Mouse (Mus musculus) MN1 (cell line): Measurements from ENCODE around the gene Kazn.

ENCODE experiments used
- DNase-seq: peaks from one replicate; pipeline ENCODE4 v3.0.0-alpha.2; 2016; ENCODE audit warnings: low spot score

The Kazn gene

DNA sequence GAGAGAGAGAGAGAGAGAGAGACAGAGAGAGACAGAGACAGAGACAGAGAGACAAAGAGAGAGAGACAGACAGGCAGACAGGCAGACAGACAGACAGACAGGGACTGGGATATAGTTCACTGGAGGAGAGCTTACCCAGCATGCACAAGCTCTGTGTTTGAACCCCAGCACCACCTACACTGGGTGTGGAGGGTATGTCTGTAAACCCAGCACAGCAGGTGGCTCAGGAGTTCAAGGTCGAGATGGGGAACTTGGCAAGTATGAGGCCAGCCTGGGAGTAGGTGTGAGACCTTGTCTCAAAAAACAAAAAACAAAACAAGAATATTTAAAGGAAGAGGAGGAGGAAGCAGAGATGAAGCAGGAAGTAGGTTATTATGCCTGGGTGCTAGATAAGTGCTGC is 162.3 kb downstream of the Kazn start:
- no peak for DNase-seq

DNA sequence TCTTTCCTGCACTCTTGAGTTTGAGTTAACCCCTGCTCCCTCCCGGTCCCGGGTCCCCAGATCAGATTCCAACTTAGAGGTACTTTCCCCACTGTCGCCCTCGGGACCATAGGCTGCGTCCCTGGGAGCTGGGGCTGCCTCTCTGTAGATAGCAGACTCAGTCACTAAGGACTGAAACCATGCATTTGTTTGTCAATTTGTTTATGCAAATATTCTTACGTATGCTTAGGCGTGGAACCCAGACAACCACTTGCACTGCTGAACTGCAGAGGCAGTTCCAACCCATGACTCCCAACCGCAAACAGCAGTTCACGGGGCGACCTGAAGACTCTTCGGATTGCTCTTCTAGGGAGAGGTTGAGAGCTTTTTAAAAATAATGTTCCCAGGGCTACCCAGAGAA is 163.3 kb downstream of the Kazn start:
- DNase-seq = no peak

DNA sequence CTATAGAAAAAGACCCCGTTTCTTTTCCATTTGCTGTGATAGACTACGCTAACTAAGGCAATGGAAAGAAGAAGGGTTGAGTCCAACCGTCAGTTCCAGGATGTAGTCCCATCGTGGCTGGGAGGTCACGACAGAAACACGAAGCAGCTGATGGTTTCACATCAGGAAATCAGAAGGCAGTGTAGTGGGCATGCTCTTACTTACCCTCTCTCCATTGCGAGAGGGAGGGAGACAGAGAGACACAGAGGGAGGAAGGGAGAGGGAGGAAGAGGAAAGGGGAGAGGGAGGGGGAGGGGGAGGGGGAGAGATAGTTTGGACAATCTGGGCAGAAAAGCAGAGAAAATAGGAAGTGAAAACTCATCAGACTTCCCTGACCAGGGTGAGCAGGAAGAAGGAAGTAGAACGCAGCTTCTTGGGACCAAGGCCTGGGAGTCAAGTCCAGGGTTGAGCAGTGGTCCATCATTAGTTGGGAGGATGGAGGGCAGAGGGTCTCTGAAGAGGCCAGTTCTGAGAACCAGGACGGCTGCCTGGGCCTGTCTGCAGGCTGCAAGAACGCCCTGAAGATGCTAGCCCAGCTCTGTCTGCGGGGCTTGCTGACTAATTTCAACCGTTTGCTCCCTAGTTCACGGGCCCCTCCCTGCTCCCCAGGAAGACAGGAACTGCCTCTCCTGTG is 165.0 kb downstream of the Kazn start:
- no peak for DNase-seq

DNA sequence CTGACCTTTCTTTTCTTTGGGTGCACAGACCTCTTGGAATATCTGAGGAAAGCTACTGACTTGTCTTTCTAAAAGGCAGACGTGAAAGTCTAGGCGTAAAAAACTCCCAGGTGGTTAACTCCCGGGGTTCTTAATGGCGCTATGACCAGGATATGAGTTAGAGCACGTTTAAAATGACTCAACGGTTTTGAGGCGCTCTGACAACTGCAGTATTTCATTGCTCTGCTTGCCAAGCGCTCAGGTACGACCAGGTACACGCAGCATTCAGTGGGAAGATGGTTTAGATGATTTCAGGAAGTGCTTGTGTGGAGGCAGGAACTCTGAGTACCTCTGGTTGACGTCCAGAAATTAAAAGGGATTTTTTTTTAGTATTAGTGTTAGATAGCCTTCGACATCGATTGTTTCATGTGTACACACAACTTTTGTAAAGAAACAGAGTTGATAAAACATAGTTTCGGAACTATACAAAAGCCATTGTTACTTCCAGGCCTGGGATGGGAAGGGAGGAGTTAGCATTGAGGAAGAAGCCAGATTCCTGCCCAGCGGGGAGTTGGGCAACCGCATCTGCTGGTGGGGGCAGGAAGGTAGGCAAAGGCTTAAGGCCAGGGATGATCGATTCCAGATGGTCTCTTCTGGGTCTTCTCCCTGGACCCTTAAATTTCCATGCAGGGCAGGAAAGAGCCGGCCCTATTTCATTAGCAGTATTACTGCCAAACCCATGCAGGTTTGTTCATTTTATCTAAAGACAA is 167.8 kb downstream of the Kazn start:
- no peak for DNase-seq

DNA sequence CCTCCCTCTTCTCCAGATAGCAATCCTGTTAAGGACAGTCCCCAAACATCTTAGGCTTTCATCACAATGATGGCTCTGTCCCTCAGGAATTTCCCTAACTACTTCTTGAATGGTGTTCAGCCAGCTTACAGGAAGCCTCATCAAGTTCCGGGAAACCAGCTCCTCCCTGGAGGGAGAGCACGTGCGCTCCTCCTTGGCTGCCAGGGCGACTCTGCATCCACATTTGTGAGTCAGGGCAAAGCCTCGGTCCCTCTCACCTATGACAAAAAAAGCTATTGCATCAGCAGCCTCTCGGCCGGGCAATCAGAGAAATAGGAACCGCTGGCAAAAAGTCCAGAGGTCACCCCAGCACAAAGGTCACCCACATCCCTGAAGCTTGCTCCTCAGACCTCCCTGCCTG is 168.4 kb downstream of the Kazn start:
- DNase-seq = no peak

DNA sequence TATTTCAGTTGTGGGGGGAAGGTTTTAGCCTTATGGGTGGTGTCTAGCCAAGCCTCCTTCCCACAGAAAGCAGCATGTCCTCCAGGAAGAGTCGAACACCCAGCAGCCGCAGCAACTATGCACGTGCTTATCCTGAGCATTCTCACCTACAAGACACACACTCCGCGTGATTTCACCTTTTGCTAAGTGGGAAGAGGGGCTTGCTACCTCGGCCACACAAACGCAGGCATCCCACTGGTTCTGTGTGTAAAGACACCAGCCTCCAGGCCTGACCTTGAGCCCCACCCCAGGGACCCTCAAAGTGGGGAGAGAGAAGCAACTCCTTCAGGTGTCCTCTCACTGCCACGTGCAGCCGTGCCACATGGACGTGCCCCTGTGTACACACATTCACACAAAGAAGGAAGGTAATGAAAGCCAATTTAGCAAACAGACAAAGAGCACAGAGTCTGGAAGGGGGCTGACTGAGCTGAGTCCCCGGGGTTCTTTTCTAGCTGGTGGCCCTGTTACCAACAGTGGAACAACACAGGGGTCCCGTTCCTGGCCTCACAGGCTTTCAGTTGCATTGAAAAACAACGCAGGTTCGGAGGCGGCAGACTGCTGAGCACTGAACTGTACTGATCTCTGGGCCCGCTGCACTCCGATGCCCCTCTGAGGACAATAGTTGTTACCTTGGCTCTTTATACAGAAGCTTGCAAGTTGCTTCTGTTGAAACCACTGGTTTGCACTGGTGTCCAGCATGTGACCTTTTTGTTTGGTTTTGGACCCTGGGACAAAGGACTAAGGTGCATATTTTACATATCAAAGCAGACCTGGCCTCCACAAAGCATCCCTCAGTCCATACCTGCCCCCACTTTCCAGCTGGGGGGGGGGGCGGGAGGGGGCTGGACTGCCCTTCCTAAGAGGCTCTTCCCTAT is 170.0 kb downstream of the Kazn start:
- DNase-seq = no peak

DNA sequence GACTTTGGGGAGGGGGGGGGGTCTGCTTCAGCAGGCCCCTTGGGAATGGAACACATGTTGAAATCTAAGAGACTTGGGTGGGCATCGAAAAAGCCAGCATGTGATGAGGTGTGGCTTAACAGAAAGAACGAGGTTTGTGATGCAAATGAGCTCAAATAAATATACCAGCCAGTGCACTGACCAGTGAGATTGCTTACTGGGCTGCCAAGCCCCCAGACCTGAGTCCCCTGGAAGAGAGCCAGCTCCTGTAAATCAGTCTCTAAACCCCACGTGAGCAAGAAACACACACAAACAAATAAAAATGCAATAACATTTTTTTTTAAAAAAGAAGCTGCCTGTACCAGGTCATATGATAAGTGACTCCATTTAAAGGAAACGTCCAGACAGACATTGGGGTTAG is 172.6 kb downstream of the Kazn start:
- no peak for DNase-seq

DNA sequence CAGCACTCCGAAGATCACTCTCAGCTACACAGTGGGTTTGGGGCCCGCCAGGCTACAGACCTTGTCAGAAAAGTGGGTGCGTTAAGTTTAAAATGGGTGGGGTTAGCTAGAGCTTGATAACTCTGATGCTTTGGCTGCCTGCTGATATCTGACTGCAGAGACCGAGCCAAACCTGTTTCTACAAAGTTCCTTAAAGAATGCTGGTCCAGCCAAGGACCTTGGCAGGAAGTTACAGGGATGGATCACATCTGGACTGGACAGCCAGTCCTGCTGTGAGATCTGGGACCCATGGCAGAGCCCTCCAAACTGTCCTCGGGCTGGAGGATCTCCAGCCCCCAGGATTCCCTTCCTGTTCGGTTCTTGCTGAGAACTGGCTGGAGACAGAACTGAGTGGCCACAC is 173.4 kb downstream of the Kazn start:
- no peak for DNase-seq

DNA sequence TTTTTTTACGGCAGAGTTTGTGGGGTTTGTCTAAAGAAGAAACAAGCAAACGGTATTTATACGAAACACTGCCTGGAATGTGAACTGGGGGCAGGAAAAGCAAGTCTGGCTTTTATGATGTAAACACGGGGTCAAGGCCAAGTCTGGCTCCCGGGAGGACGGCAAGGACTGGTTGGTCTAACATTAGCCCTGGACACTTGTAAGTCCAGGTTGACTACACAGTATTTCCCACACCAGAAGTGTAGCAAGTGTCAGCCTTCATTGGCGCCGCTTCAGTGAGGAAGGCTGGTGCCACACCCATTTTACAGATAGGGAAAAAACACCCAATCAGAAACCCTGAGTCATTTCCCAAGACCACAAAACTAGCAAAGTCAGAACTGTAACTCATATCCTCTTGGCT is 173.9 kb downstream of the Kazn start:
- no peak for DNase-seq

DNA sequence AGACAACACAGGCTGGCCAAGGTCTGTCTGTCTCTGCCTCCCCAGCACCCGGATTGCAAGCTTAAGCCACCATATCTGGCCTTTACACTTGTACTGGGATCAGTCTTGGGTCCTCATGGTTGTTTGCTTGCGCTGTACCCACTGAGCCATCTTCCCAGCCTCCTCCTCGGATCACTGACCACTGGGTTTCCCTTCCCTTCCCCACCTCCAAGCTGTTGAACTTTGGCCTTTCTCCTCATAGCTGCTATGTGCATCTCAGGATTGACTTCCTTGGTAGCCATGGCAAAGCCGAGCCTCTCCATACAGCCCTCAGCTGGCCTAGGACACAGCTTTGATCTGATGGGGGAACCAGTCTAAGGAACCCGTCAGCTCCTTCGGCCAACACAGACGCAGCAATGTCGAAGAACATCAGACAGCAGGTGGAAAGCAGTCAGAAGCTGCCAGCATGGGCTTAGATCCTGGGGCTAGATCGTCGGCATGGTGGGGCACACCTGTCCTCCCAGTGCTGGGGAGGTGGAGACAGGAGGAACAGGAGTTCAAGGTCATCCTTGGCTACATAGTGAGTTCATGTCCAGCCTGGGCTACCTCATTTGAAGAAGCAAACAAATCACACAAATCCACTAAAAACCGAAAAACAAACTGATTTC is 174.5 kb downstream of the Kazn start:
- DNase-seq = no peak

DNA sequence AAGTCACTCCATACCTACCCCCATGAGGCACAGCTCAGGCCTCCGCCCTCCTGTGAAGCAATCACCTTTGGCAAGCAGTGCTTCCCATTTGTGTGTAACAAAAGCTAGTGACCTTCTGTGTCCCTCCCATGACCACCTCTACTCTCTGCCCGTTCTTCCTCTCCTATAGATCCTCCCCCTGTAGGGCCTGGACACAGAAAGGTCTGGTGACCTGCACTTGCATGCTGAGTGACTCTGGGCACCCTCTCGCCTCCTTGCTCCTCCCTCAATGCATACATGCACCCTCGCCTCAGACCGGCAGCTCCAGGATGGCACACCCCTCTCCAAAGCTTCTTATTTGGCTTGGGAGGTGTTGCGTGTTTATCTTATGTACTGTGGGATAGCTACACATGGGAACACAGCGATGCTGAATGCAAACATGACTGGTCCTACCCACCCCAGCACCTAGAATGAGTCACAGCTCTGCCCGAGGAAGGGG is 176.1 kb downstream of the Kazn start:
- DNase-seq = no peak

DNA sequence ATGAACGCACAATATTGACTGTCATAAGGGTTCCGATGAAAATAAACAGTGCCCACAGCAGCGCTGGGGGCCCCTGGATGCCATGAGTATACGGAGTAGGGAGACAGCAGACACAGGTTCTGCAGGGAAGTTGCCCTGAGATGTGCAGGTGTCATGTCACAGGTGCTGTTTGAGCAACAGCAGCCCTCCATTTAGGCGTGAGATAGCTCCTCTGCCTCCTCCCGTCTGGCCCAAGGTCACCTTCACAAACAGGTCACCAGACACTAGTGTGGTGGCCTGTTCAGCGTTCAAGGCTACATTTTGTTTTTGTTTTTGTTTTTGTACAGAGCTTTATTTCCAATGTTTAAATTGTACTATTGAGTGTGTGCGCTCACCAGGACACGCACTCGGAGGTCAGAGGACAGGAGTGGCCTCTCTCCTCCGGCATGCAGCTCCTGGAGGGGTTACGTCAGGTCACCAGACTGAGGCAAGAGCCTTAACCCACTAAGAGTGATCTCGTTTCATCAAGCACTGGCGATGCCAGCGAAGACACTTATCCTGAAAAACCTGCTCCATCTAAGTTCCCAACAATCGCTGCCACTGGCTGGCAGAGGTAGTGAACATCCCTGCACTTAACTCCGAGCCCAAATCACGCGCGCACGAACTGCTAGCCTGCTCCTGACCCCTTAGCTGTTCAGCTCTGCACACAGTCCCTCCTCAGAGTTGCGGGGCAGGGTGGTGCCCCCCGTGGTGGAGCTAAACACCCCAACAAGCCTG is 177.5 kb downstream of the Kazn start:
- DNase-seq = no peak

DNA sequence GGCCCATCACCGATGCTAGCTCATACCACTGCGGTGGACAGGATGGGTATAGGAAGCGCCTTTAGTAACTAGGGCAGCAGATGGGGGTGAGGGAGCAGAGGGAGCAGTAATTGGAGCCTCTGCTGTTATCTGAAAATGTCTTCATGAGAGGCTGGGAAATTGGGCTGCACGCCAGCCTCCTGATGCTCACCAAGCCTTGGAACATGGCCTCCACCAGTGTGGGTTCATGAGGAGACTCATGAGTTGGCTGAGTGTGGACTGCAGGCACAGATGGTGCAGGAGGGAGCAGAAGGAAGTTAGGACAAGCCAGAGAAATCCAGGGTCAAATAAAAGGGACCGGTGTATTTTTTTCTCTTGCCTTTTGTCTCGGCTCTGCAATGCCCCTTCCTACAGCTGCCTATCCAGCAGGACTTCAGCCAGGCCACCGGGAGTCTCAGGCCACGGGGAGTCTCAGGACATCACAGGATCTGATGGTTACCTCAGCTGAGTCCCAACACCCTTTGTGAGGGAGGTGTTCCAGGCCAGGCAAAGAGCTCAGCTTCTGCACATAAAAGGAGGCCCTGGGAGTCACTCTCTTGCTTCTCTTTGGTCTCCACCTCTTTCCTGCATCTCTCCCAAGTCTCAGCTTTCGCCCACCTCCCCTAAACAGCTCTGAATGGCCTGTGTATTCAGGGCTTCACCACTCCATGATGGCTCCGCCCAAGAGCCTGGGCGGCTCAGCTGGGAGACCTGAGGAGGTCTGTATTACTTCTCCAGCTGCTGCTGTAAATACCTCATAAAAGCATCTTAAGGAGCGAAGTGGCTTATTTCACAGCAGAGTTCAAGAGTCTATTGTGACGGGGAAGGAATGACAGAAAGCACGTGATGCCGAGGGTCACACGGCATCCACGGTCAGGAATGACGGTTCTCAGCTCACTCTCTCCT is 178.5 kb downstream of the Kazn start:
- no peak for DNase-seq

DNA sequence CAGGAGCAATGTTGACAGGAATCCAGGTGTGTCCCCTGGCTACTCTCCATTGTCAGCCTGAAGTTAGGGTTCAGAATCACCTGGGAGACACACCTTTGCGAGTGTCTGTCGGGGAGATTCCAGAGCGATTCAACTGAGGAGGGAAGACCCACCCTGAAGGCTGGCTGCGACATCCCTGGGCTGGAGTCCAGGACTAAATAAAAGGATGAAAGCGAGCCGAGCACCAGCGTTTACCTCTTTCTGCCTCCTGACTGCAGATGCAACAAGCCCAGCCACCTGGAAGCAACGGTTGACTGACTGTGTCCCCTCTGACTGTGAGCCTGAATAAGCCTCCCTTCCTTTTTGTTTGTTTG is 179.4 kb downstream of the Kazn start:
- DNase-seq = no peak

DNA sequence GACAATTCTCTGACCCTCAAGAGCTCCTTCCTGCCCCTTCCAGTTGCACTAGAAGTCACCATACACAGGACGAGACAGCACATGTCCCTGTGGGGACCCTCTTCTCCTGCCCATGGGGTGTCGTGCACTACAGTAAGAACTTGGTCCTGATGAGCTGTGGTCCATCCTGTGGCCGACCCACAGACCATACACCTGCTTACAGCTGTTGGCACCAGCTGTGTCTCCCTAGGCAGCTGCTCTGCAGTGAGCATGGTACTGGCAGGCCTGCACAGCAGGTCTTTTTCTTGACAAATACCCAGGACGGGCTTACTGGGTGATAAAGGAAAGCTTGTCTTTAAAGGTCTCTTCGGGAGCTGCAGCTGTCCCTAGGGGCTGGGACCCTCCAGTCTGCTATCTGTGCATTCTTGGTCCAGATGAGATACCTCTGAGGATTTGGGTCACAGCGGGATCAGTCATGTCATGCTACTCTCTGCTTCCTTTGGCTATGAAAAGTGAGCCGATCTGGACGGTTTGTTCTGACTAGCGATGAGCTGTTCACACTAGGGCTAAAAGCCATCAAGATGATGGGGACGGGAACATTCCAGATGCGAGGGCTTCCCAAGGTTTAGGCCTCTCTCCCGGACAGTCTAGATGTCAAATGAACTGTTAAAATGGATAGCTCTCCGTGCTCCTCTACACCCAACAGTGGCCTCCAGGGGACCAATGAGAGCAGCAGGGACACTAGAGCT is 179.9 kb downstream of the Kazn start:
- no peak for DNase-seq

DNA sequence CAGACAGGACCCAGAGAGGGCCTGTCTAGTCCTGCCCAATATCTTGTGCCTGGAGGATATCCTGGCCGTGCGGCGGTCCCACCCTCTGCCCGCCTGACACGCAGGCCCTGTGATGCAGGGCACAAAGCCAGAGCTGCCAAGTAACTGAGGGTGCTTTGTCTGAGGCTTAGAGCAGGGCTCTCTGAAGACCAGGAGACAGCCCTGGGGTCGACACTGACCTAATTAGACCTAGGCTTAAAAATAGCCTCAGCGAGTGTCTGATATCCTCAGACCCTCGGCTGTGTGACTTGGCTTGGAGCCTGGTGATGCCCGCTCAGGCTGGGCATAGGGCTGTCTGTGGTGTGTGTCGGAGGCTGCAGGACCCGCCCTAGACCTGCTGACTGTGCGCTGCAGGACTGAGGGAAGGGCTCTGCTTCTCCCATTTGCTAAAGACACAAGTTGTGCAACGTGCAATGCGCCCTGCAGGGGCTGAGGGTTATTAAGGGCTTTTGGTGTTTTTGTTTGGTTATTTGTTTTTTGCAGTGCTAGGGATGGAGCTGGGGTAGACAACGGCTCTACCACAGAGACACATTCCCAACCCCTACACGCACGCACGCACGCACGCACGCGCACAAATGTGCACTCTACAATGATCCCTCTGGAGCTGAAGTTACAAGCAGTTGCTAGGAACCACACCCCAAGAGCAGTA is 181.5 kb downstream of the Kazn start:
- DNase-seq = no peak

DNA sequence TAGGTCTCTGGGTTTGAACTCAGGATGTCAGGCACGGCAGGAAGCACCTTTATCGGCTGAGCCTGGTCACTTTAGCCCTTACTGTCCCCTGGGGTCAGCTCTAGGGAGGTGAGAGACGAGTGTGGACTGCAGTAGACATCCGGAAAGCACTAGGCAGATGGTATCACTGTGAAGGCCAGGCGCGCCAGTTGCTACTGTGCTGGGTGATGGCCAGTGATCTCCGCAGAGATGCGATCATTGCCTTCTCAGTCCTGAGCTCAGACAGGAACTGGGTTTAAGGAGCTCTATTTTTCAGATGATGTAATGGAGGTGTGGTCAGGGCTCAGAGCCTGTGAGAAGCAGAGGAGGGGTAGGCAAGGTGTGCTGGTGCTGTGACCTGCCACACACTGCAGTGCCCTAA is 183.6 kb downstream of the Kazn start:
- no peak for DNase-seq

DNA sequence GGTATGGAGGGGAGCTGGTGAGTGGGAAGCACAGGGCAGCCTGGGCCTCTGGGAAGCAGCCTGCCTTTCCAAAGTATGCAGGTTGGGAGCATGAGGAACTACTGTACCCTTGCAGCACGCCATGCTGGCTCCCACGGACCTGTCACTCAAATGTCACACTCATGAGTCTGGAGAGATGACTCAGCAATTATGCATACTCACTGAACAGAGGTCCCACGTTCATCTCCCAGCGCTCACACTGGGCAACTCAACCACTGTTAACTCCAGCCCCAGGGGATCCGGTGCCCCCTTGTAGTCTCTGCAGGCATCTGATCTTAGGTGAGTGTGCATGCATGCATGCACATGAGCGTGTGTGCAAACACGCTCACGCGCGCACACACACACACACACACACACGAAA is 184.6 kb downstream of the Kazn start:
- no peak for DNase-seq
